Mouse (Mus musculus) spleen, postnatal 14 days (tissue): ENCODE results near the gene Arhgap36.

ENCODE experiments used
- DNase-seq, 2 experiments: peaks; one replicate each; pipeline ENCODE4 v3.0.0; 2021 to 2022; ENCODE audit warnings: low spot score in 2 of 2

The Arhgap36 gene

GRCm38 (mm10) chrX:49463442-49463970, at the start of gene Arhgap36:
Gene Arhgap36 (plus strand): TSS chrX:49463945.
- no peak for DNase-seq

- DNase-seq: no peak
These were observed 6.0 kb upstream of the Arhgap36 start for GRCm38 (mm10) chrX:49457781-49458180.

DNA sequence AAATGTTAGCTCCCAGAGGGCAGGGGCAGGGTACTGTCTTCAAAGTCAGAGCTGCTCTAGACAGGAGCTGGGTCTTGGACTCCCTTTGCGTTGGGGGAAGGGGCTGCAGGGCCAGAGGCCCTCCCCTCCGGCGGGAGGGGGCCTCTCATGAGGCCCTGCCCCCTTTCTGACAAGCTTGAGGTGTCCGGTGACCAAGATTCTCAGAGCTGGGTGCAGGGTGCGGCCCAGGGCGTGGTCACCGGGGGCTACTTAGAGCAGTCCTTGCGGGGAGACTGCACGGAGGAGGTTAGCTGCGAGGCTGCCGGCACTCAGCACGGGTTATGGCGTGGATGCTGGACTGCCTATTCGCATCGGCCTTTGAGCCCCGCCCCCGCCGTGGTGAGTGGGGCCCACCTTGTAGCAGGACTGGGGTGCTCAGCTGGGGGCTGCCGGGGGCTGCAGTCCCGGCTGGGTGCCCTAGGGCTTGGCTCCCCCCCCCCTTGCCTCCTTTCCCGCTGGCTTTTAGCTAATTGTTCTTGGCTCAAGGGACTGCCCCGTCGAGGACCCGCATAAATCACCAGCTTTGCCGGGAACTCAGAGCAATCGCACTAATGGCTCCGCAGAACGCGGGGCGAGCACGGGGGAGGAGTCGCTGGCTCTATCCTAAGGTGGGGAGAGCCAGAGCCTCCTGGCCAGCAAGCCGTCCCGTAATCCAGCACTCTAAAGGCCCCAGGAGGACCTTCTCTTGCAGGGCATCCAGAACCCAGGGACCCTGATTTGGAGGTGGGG, 6.7 kb downstream of the Arhgap36 start:
- no peak for DNase-seq

GRCm38 (mm10) chrX:49479968-49480809, 16.4 kb downstream of the Arhgap36 start:
- DNase-seq: no peak

DNA sequence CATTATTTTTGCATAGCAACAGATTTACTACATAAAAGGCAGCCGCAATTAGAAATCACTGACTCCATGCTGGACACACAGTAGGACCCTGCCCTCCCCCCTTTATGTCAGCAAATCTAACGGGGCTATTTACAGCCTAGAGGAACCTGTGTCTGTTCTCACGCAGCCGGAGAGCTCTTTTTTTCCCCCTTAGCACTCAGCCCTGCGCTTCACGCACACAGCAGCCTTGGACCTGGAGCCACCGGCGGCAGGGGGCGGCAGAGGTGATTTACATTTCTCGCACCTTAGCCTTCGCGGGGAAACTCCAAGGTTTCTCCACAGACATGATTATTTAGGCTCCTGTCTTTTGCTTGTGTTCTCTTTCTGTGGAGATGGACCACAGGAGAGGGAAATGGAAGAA, 17.1 kb downstream of the Arhgap36 start:
- DNase-seq: no peak

- DNase-seq: no peak
These were observed 25.4 kb downstream of the Arhgap36 start for GRCm38 (mm10) chrX:49489141-49489540.

DNA sequence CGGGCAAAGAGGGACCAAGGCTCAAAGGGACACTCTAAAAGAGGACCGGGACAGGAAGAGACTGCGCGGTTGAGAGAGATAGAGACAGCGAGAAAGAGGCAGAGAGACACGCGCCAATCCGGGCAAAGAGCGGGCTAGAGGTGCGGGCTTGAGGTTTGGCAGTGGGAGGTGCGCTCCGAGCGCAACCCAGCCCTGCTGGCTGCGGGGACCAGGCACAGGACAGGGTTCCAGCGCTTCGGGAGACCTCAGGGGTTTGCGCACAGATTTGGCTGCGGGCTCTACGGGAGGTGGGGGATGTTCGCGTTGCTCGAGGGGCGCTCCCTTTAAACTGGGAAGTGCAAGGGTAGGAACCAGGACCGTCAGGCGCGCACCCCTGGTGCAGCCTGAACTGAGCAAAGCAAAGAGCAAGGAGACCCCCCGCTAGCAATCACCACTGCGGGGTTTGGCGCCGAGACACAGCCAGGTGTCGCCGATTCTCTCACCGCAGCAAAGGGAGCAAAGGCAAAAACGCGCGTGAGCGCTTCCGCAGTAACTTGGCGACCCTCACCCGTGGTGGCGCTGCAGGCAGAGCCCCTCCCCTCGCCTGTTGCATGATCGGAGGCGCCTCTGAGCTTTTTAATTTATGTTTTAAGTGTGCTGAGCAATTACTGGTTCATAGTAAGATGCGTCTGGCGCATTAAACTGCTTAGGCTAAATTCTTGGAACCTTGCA, 30.1 kb downstream of the Arhgap36 start:
- DNase-seq: no peak
